Mouse (Mus musculus) heart, adult 2 months (tissue): ENCODE data around the gene Msi2.

ENCODE experiments used
- CTCF ChIP-seq: fragments of 200-600 bp; IDR thresholded peaks from 2 replicates; pipeline ENCODE4 v1.8.1; 2022; ENCODE audit warnings: antibody characterized with exemption, mild to moderate bottlenecking, moderate library complexity
- EP300 ChIP-seq: fragments of 200-500 bp; IDR thresholded peaks from 2 replicates; pipeline ENCODE4 v1.6.1; 2011; ENCODE audit warnings: low read depth, low read length, control low read depth; ENCODE audit not compliant: insufficient read depth
- POLR2A ChIP-seq: fragments of 200-500 bp; IDR thresholded peaks from 2 replicates; pipeline ENCODE4 v1.6.1; 2011; ENCODE audit warnings: mild to moderate bottlenecking, low read depth, low read length, control low read depth; ENCODE audit not compliant: insufficient read depth

DNA sequence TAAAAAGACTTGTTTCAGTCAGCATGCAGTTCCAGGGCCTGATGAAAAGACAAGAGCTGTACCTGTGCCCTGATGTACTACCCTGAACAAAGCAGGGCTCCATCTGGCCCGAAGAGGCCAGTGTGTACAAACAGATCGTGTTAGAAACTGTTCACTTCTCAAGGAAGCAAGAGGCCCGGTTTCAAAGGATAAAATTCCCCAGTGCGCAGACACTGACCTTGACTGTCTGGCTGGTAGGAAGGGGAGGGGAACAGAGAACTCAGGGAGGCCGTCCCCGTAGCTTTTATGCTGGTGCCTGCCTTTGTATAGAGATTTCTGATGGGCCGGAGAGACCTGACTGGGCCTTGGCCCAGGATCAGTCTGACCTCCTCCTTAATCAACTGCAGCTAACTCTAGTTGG, 316.0 kb downstream of the Msi2 start:
- TF ChIP-seq POLR2A (no peak), EP300 (no peak), CTCF (no peak)
